Mouse (Mus musculus) embryonic facial prominence, embryonic 11.5 days (tissue): Measurements from ENCODE around the gene Cnfn. TPM values are rescaled to one million over a fixed set of nuclear protein-coding genes. Genes with fewer than 3 reads are reported as not detected.

Source experiments
- ATAC-seq: fragments of 200-750 bp; cut with Nextera tagmentation; replicated peaks from 2 replicates; pipeline ENCODE4 v1.8.0; 2017; ENCODE audit warnings: low read depth; ENCODE audit not compliant: insufficient number of reproducible peaks, low FRiP score, low TSS enrichment
- DNase-seq: peaks from one replicate; pipeline ENCODE4 v3.0.0-alpha.2; 2015; ENCODE audit warnings: low spot score
- H3K27ac ChIP-seq: fragments of 300-500 bp; sonication (generic); replicated peaks from 2 replicates; pipeline ENCODE4 v1.5.1; 2014; ENCODE audit warnings: mild to moderate bottlenecking, low read depth, low read length, control low read depth
- H3K27me3 ChIP-seq: fragments of 300-500 bp; sonication (generic); 2 replicates; pipeline ENCODE4 v1.6.1; 2014; ENCODE audit warnings: mild to moderate bottlenecking, low read length, moderate library complexity, mixed read lengths; ENCODE audit not compliant: control insufficient read depth, insufficient read depth
- H3K36me3 ChIP-seq: fragments of 300-500 bp; sonication (generic); replicated peaks from 2 replicates; pipeline ENCODE4 v1.6.1; 2014; ENCODE audit warnings: low read depth, mild to moderate bottlenecking, low read length, moderate library complexity, mixed read lengths; ENCODE audit not compliant: control insufficient read depth, insufficient read depth
- H3K4me1 ChIP-seq: fragments of 300-500 bp; sonication (generic); 2 replicates; pipeline ENCODE4 v1.6.1; 2014; ENCODE audit warnings: low read length, mixed read lengths; ENCODE audit not compliant: control insufficient read depth, insufficient read depth
- H3K4me2 ChIP-seq: fragments of 300-500 bp; sonication (generic); 2 replicates; pipeline ENCODE4 v1.6.1; 2014; ENCODE audit warnings: low read depth, mild to moderate bottlenecking, control low read depth, low read length, moderate library complexity
- H3K4me3 ChIP-seq: fragments of 300-500 bp; sonication (generic); 2 replicates; pipeline ENCODE4 v1.5.1; 2014; ENCODE audit warnings: low read depth, low read length, control low read depth
- H3K9ac ChIP-seq: fragments of 300-500 bp; sonication (generic); replicated peaks from 2 replicates; pipeline ENCODE4 v1.6.1; 2014; ENCODE audit warnings: mild to moderate bottlenecking, control low read depth, low read length
- H3K9me3 ChIP-seq: fragments of 300-500 bp; sonication (generic); replicated peaks from 2 replicates; pipeline ENCODE4 v1.6.1; 2016; ENCODE audit warnings: mild to moderate bottlenecking, low read length, inconsistent platforms, mixed read lengths; ENCODE audit not compliant: control insufficient read depth
- WGBS: fragments of 180-500 bp; shearing (Covaris S2); extraction: QIAGEN DNeasy Blood & Tissue Kit; methylation state at CpG from one replicate; pipeline ENCODE4 v1.1.7; 2014; 5-methylcytosine and 5-hydroxymethylcytosine counted together
- polyA plus RNA-seq: library from polyadenylated mRNA; unstranded; fragments of >200 nt; fragmentation: Nextera tagmentation; extraction: Ambion mirVana; gene quantifications from 2 replicates; pipeline ENCODE4 v1.2.1, GENCODE M21; 2014

Gene Cnfn
- polyA plus RNA-seq = 0.60 TPM in 1 of 2 replicates, not detected in the other

- WGBS = 48% methylated on average over 12 of the region's 12 CpGs
- Histone ChIP-seq H3K4me2 (no peak within 1 kb of the TSS), H3K36me3 (no peaks in the 10 kb centered on the region), H3K9ac (no peak within 1 kb of the TSS), H3K27me3 (peaks cover 27% of the 10 kb centered on the region), H3K27ac (no peak within 1 kb of the TSS), H3K4me1 (peaks cover 3% of the 10 kb centered on the region; the same call in 1 of the 2 replicates), H3K9me3 (no peaks in the 10 kb centered on the region), H3K4me3 (no peak within 1 kb of the TSS)
- DNase-seq = no peak
- no peak for ATAC-seq
Measured at GRCm38 (mm10) chr7:25369058-25369749, at the start of gene Cnfn. Gene Cnfn (minus strand): TSS chr7:25369724.

- Histone ChIP-seq H3K36me3 (no peaks in the 10 kb centered on the region), H3K27me3 (peaks cover under 1% of the 10 kb centered on the region), H3K4me3 (no peak overlapping the region), H3K9ac (no peak overlapping the region), H3K9me3 (no peaks in the 10 kb centered on the region), H3K4me2 (no peak overlapping the region), H3K27ac (no peak overlapping the region), H3K4me1 (no peaks in the 10 kb centered on the region)
- WGBS = 74% methylated on average over 1 of the region's 1 CpGs
- no peak for ATAC-seq
- DNase-seq = peak; percentile 29
Measured at GRCm38 (mm10) chr7:25417597-25417996, 48.1 kb upstream of the Cnfn start.

- no peaks in the 10 kb centered on the region for H3K36me3 ChIP-seq
- DNase-seq = no peak
- H3K27me3 ChIP-seq = no peaks in the 10 kb centered on the region
- no peak within 1 kb of the TSS for H3K27ac ChIP-seq
- ATAC-seq = no peak
- H3K4me3 ChIP-seq = no peak within 1 kb of the TSS
- H3K4me1 ChIP-seq = no peaks in the 10 kb centered on the region
- no peak within 1 kb of the TSS for H3K9ac ChIP-seq
- no peak within 1 kb of the TSS for H3K4me2 ChIP-seq
- 43% methylated on average over 7 of the region's 7 CpGs for WGBS
- H3K9me3 ChIP-seq = no peaks in the 10 kb centered on the region
Measured at GRCm38 (mm10) chr7:25412833-25413441, 43.4 kb upstream of the Cnfn start, which contains the start of gene Cxcl17. Gene Cxcl17 (minus strand): TSS chr7:25412886.

DNA sequence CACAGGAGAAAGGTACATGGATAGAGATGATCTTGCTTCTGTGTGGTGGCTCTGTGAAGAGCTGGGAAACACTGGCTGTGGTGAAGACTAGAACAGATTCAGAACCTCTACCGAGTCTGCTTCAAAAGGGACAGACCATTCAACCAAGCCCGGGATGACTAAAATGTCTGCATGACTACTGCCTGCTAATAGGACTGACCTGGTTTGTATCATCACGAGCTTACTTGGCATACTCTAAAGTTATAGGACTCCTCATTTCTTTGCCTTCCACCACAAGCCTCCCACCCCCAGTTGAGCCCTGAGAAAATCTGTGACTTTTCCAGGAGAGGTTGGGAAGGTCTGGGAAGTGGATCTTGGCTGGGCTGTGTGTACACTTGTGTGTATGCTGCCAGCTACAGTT lies 42.3 kb upstream of the Cnfn start:
- no peaks in the 10 kb centered on the region for H3K9me3 ChIP-seq
- ATAC-seq (no peak), DNase-seq (no peak)
- H3K9ac ChIP-seq = no peak overlapping the region
- H3K4me2 ChIP-seq = no peak overlapping the region
- no peaks in the 10 kb centered on the region for H3K36me3 ChIP-seq
- H3K27me3 ChIP-seq = no peaks in the 10 kb centered on the region
- WGBS = 87% methylated on average over 3 of the region's 3 CpGs
- no peak overlapping the region for H3K4me3 ChIP-seq
- no peaks in the 10 kb centered on the region for H3K4me1 ChIP-seq
- no peak overlapping the region for H3K27ac ChIP-seq

DNA sequence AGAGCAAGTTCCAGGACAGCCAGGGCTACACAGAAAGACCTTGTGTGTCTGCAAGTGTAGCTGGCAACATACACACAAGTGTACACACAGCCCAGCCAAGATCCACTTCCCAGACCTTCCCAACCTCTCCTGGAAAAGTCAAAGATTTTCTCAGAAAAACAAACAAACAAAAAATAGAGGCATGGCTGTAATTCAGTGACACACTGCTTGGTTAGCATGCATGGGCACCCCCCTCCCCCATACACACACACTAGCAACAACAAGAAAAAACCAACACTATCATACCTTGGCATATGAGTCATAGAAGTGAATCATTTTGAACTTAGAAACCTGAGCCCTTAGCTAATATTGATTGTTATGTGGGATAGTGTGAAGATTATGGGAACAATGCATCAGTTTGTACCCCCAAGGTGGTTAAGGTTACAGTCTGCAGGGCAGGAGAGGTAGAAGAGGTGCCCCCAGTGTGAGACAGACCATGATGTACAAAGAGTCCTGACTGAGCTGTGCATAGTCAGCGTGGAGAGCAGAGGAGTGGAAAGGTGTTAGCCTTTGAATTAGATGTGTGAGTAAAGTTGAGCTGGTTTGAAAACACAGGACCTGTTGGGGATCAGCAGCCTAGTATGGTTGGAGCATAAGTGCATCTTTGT lies 41.6 kb upstream of the Cnfn start:
- Histone ChIP-seq H3K9ac (no peak overlapping the region), H3K4me2 (no peak overlapping the region), H3K4me3 (no peak overlapping the region), H3K4me1 (no peaks in the 10 kb centered on the region), H3K27me3 (no peaks in the 10 kb centered on the region), H3K36me3 (no peaks in the 10 kb centered on the region), H3K9me3 (no peaks in the 10 kb centered on the region), H3K27ac (no peak overlapping the region)
- WGBS = 89% methylated on average over 1 of the region's 1 CpGs
- ATAC-seq (no peak), DNase-seq (no peak)

DNA sequence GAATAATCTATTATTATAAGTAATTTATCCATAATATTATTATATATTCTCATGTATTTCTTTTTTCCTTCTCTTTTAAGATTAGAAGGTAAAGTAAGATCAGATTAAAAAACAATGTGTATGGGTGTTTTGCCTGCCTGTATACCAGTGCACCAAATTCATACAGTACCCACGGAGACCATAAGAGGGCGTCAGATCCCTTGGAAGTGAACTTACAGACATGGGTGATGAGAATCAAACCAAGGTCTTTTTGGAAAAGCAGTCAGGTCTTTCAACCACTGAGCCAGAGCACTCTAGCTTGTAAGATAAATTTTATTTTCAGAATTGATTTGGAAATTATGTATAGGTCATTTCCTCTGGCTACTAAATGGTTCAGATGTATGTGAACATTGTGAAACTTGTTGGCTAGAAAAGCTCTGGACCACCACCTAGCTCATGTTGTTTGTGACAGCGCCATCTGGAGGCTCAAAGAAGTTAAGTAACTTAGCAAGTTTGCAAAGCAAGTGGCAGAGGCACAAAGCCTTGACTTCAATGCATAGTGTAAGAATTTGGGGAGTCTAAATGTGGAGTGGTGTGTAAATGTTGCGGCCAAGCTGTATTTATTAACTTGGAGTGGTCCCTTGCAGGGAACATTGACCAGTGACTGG lies 39.7 kb upstream of the Cnfn start:
- H3K4me1 ChIP-seq = no peaks in the 10 kb centered on the region
- WGBS = 46% methylated on average over 4 of the region's 4 CpGs
- no peak overlapping the region for H3K27ac ChIP-seq
- no peak overlapping the region for H3K4me3 ChIP-seq
- H3K4me2 ChIP-seq = no peak overlapping the region
- no peak for ATAC-seq
- H3K36me3 ChIP-seq = no peaks in the 10 kb centered on the region
- H3K9me3 ChIP-seq = no peaks in the 10 kb centered on the region
- no peaks in the 10 kb centered on the region for H3K27me3 ChIP-seq
- no peak overlapping the region for H3K9ac ChIP-seq
- peak; percentile 49 for DNase-seq

GRCm38 (mm10) chr7:25406468-25406867 lies 36.9 kb upstream of the Cnfn start:
- Histone ChIP-seq H3K27me3 (no peaks in the 10 kb centered on the region), H3K9ac (no peak overlapping the region), H3K9me3 (no peaks in the 10 kb centered on the region)

More at GRCm38 (mm10) chr7:25406468-25406867, 36.9 kb upstream of the Cnfn start:
- no peaks in the 10 kb centered on the region for H3K36me3 ChIP-seq
- no peak overlapping the region for H3K27ac ChIP-seq
- DNase-seq = no peak
- H3K4me2 ChIP-seq = no peak overlapping the region
- WGBS = 86% methylated on average over 7 of the region's 7 CpGs
- no peak for ATAC-seq
- no peak overlapping the region for H3K4me3 ChIP-seq
- peaks cover 3% of the 10 kb centered on the region for H3K4me1 ChIP-seq
